Mouse (Mus musculus): ENCODE results near the gene Lrtm2. TPM values are rescaled to one million over a fixed set of nuclear protein-coding genes. Genes with fewer than 3 reads are reported as not detected.
"Not testable (repeated sequence)": the region's sequence is repeated elsewhere in the genome, so short reads cannot be mapped to it uniquely, and the experiment has no call there.

Gene Lrtm2
- polyA plus RNA-seq (2012; rRNA removed), result 0.06 and 0.10 TPM in 2 replicates

GRCm38 (mm10) chr6:119330506-119330905 is at the start of gene Lrtm2:
Gene Lrtm2, minus strand, starts transcription at chr6:119330766.
- DNase-seq (ENCODE audit: low spot score), result no peak

- DNase-seq (ENCODE audit: low spot score), result no peak
These were observed 48.1 kb upstream of the Lrtm2 start for GRCm38 (mm10) chr6:119378631-119379030.

DNA sequence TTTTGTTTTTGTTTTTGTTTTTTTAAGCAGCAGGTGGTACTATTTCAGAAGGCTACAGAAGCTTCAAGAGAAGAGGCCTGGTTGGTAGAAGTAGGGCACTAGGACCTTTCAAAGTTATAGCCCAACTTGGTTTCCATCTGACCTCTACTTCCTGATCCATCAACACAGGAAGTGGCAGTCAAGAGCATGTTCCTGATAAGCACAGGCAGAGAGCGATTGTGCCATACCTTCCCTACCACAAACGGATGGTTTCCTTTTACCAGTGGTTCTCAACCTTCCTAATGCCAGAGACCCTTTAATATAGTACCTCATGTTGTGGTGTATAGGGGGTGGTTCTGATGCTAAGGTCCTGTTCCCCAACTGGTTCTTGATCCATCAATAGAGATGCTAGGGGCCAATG is 47.0 kb upstream of the Lrtm2 start:
- DNase-seq (ENCODE audit: low spot score), result no peak

DNA sequence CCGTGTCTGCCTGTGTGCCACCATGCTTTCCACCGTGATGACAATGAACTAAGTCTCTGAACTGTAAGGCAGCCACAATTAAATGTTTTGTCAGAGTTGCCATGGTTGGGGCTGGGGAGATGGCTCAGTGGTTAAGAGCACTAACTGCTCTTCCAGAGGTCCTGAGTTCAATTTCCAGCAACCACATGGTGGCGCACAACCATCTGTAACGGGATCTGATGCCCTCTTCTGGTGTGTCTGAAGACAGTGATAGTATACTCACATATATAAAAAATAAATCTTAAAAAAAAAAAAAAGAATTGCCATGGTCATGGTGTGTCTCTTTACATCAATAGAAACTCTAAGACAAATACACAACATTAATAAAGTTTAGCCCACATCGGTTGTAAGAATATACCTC is 44.5 kb upstream of the Lrtm2 start:
- no peak for DNase-seq (ENCODE audit: low spot score)

DNA sequence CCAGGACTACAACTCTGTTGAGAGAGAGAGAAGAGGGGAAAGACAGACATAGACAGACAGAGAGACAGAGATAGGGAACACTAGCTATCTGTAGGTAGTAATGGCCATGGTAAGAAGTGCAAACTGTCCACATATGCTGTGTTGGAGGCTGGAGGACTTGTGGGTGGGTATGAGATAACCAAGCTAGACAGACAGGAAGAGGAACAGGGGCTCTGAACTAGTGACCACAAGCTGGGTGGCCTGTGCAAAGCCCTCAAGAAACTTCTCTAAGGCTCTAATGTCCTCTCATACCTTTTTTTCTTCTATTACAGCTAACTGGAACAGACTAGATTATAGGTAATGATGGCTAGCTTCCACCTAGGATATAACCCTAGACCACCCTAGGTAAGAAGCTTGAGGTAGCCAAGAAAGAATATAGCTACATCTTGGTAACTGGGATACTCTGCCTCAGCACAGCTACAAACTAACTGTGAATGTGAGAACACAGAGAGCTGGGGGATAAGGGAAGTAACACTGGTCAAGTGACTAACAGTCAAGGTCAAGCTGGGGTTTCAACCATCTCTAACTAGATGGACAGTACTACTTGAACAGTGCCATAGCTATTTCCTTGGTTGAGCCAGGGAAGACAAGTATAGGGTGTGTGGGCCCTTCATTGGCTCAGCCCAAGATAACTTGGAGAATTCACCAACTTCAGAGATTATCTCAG is 42.6 kb upstream of the Lrtm2 start:
- no peak for DNase-seq (ENCODE audit: low spot score)

DNA sequence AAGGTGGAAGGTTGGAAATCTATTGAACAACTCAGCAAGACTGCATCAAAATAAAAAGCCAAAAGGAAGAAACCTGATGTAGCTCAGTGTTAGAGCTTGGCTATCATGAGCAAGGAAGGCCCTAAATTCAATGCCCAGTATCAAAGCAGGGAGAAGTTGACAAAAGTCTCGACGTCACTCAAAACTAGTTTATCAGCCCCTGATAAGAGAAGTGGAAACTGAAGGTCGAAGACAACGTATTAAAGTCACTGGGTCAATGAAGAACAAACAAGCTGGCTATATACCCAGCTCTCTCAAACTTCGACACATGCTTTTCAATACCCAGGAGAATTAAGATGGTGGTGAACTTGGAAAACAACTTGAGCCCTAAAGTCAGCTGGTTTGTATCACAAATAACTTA is 41.7 kb upstream of the Lrtm2 start:
- no peak for DNase-seq (ENCODE audit: low spot score)

DNA sequence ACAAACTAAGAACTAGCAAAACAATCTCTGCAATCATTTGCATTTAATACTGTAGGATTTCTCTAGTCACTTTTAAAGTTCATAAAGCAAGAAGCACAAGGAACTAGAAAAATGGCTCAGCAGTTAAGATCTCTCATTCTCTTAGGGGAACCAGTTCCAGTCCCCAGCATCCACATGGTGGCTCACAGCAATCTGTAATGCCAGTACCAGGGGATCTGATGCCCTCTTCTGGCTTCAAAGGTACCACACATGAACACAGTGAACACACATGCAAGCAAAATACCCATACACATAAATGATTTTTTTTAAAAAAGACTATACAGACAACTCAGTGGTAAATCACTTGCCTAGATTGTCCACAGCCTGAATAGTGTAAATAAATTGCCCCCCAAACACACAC is 41.1 kb upstream of the Lrtm2 start:
- no peak for DNase-seq (ENCODE audit: low spot score)

DNA sequence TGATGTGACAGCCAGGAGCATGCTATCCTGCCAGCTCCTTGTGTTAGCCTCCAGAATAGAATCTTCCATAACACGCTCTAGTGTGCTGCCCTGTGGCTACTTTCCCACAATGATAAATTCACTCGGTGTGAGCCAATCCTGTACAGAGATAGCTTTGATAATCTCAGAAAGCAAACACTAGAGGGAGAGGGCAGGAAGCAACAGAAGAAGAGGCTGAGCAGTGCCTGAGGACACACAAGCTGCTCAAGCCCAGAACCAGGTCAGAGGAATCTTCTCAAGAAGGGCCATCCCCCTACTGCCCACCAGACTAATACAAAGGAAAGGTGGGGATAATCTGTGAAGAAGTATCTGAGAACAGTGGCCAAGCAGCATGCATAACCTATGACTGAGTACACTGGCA is 36.8 kb upstream of the Lrtm2 start:
- DNase-seq (ENCODE audit: low spot score), result no peak

GRCm38 (mm10) chr6:119366800-119367199 is 36.2 kb upstream of the Lrtm2 start:
- DNase-seq (ENCODE audit: low spot score), result not testable (repeated sequence)

- DNase-seq (ENCODE audit: low spot score), result no peak
These were observed 33.0 kb upstream of the Lrtm2 start for GRCm38 (mm10) chr6:119363593-119363992.

DNA sequence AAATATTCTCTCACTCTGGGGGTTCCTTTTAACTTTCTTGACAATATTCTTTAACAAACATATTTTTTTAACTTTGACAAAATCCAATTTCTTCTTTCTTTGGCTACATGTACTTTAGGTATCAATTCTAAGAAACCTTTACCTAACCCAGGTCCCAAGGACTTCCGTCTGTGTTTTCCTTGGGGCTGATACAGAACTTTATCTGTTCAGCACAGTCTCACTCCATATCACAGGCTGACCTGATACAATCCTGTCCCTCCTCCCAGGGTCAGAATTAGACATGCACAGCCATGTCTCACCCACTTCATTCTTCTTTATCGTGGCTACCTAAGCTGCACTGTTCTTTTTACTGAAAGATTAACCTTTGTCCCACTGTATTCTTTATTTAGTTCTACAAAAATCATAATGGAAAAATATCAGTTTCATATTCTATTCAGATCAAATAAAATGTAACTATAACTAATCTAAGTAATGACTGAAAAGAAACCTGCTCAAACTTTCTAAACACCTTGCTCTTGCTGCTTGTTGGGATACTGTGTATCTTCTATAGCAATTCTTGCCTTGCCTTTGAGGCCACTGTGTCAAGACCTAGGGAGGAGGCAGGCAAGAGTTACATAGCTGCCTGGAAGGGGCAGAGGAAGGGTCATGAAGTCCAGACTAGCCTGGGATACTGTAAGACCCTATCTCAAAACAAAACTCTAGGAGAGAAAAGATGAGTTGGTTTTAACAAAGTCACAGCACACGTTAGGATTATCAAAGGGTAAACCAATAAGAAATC is 30.5 kb upstream of the Lrtm2 start:
- DNase-seq (ENCODE audit: low spot score), result no peak

- not testable (repeated sequence) for DNase-seq (ENCODE audit: low spot score)
These were observed 29.7 kb upstream of the Lrtm2 start for GRCm38 (mm10) chr6:119360250-119360649.

GRCm38 (mm10) chr6:119358020-119358571 is 27.5 kb upstream of the Lrtm2 start:
- no peak for DNase-seq (ENCODE audit: low spot score)

- no peak for DNase-seq (ENCODE audit: low spot score)
These were observed 21.9 kb upstream of the Lrtm2 start for GRCm38 (mm10) chr6:119352501-119352900.

GRCm38 (mm10) chr6:119351656-119352055 is 21.1 kb upstream of the Lrtm2 start:
- DNase-seq (ENCODE audit: low spot score), result no peak

DNA sequence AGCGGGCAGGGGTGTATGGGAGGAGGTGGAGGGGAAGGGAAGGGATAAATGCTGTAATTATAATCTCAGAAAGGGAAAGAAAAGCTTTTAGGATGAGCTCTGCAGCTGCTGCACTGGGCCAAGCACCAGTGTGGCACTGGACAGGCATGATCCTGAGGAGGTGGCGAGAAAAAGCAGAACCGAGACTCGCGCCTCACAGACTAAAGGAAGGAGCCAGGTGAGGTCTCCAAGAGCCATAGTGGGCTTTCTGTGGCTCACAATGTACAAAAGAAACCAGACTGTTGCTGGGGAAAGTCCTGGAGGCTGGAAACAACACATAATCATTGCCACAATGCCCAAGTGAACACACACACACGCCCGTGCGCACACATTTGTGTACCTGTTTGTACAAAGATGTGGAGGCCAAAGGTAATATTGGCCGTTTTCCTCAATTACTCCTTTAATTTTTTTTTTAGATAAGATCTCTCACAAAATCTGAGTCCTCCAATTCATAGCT is 20.2 kb upstream of the Lrtm2 start:
- DNase-seq (ENCODE audit: low spot score), result no peak

GRCm38 (mm10) chr6:119348234-119348633 is 17.7 kb upstream of the Lrtm2 start:
- DNase-seq (ENCODE audit: low spot score), result peak; percentile 63

DNA sequence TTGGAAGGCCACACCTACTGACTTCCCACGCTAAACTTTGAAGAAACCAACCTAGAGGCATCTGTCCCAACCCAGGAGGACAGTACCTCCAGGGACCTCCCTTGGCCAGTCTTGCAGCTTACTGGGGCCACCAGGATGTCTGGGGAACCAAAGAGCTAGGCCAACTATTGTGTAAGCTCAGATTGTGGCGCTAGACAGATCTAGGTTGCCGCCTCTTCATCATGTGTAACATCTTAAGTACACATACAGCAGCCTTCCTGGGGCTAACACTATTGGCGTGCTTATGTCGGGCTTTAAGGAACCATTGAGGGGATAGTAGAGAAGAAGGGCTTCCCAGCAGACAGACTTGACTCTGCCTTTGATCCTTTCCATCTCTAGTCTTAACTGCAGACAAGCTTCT is 17.2 kb upstream of the Lrtm2 start:
- DNase-seq (ENCODE audit: low spot score), result no peak

DNA sequence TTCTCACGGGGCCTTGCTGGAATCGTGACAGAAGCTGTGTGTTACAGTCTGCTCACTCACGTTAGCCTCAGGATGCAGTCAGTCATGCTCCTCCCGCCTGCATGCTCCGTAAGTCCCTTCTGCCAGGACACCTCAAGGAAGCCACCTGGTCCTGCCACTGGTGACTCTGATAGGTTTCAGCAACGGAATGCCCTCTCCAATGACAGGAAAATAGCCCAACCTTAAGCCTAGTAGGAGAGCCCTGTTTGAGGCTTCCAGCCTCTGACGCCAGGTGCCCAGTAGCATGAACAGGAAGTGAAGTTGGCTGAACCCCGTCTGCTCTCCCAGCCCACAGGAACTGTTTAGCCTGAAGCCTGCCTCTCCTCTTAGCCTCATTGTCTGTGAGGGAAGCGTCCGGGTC is 15.7 kb upstream of the Lrtm2 start:
- DNase-seq (ENCODE audit: low spot score), result no peak

- DNase-seq (ENCODE audit: low spot score), result no peak
These were observed 10.8 kb upstream of the Lrtm2 start for GRCm38 (mm10) chr6:119341409-119341808.

DNA sequence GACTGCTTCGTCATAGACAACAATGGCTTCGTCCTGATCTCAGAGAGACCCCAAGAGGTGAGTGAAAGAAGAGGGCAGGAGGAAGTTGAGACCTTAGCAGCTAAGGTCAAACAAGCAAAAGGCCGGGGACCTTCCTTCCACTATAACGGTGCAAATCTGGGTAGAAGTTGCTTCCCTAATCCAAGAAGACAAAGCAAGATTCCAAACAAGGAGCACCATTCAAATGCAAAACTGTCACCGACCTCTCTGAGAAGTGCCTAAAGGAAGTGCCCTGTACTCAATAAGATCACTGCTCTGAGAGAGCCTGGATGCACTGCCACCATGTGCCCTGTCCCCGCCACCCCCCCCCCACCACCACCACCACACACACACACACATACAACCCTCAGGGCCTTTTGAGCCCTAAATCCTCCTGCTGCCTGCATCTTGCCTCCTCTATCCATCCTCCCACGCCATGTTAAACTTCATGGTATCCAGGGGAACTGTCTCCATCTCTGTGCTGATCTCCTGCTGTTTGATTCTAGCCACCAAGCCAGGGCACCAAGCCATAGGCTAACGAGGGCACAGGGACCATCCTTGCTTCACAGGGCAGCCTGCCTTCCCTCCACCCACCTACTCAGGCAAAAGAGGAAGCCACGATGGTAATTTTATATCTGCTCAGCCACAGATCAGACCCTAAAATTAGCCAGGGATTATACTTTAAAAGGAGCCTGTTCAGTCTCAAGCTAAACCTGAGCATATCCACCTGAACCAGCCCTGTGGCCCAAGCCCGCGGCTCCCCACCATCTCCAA is 7.8 kb upstream of the Lrtm2 start:
- no peak for DNase-seq (ENCODE audit: low spot score)

DNA sequence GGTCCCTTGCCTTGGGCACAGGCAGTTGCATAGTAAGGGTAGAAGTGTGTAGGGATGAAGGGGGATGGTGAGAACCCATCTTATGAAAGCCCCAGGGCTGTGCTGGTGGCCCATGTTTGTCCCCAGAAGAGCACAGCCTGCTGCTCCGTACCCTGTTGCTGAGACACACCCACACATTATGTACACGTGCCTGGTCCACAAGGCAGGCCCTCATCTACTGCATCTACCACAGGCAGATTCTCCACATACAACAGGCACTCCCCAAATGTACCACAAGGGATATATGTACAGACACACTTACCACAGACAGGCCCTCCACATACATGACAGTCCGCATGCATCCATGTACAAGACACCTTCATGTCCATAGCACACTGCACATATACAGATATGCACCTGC is 6.7 kb upstream of the Lrtm2 start:
- DNase-seq (ENCODE audit: low spot score), result no peak

All from urinary bladder, adult 2 months (tissue).